Mouse (Mus musculus): ENCODE results near the gene Poll. TPM values are rescaled to one million over a fixed set of nuclear protein-coding genes. Genes with fewer than 3 reads are reported as not detected.
A peak's percentile ranks its signal among the peaks of the same experiment; 100 is the strongest.

Gene Poll
- total RNA-seq, 2 experiments from 2014 or later, result 14.8 to 15.1 TPM

- DNase-seq (ENCODE audit: low spot score), result peak; percentile 35
These were observed 22.8 kb downstream of the Poll start for GRCm38 (mm10) chr19:45537505-45537904.

- no peak for DNase-seq (ENCODE audit: low spot score)
These were observed 24.4 kb downstream of the Poll start for GRCm38 (mm10) chr19:45535929-45536328.

GRCm38 (mm10) chr19:45535214-45535735, 25.1 kb downstream of the Poll start:
- DNase-seq (ENCODE audit: low spot score), result no peak

GRCm38 (mm10) chr19:45533617-45534016, 26.7 kb downstream of the Poll start:
- no peak for DNase-seq (ENCODE audit: low spot score)

GRCm38 (mm10) chr19:45531554-45531953, 28.8 kb downstream of the Poll start:
- no peak for DNase-seq (ENCODE audit: low spot score)

DNA sequence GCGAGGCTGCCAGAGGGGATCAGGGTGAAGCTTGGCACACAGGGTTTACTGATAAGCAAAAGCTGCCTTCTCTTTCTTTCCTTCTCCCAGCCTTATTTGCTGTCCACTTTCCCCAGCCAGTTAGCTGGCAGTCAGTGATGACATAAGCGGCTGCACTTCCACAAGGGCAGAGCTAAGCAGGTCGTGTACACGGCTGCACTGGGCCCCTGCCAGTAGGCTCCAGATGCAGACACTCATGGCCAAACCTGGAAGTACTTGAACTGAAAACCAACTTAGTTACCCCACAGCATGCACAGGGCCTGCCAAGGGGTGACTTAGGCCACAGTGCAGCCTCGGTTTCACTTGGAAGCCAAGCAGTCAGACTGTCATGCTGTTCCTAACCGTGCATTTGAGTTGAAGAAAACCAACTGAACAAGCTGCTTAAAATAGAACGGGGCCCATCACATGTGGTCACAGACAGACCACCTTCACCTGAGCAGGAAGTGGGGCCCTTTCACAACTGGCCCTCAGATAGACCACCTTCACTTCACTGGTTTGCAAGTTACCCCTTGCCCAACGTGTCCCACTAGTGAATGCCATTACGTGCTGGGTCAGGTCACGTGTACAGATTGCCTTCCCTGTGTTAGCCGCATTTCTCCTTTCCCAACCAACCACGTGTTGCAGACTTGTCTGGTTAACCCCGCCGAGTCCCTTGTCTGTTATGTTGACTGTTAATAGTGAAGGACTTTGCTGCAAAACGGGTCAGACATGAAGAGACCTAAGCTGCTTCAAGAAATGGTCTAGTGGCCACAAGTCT, 29.9 kb downstream of the Poll start:
- DNase-seq (ENCODE audit: low spot score), result no peak

GRCm38 (mm10) chr19:45529294-45529693, 31.0 kb downstream of the Poll start:
- no peak for DNase-seq (ENCODE audit: low spot score)

- DNase-seq (ENCODE audit: low spot score), result no peak
These were observed 32.3 kb downstream of the Poll start for GRCm38 (mm10) chr19:45527931-45528534.

DNA sequence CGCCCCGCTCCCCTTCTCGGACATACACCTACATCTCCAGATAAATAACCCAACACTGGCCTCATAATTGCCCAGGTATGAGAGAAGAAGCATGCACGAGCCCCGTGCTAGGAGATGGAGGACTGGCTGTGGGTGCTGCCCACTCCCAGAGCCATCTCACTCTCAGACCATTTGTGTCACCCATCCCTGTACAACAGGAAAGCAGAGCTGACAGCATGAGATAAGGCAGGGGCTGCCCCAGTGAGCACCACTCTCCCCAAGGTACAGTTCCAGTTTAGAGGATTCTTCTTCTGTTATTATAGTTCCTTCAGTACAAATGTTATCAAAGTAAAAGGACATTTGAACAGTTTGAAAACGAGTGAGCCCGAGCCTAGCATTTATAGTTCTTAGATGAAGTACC, 32.9 kb downstream of the Poll start:
- DNase-seq (ENCODE audit: low spot score), result no peak

DNA sequence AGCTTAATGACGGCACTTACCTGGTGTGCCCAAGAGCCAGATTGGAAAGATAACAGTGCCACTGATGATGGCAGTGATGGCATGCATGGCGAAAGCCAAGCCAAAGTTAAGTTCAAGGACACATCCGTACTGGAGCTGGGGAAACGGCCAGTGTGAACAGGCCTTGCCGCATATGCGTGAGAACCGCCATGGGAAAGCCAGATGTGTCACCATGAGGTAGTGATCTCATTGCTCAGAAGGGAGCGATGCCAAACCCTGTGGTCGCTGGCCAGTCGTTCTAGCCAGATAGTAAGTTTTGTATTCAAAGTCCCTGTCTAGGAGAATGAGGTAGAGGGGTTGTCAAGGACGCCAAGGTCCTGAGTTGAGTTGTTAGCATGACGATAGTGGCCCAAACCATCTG, 44.1 kb downstream of the Poll start:
- no peak for DNase-seq (ENCODE audit: low spot score)

GRCm38 (mm10) chr19:45515341-45515740, 45.0 kb downstream of the Poll start:
- no peak for DNase-seq (ENCODE audit: low spot score)

DNA sequence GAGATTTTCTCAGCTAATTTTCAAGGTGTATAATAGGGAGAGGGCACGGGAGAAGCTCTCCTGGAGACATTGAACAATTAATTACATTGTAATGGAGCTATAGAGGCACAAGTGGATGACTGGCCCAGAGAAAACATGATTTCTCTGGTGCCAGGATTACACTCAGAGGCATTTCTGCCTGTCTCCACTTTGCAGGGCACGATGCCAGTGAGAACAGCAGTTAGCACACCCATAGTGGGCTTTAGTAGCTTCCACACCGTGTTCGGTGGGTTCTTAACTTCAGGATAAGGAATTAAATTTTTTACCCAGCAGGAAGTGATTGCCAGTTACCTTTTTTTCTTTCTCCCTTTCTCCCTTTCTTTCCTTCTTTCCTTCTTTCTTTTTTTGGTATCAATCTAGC, 48.9 kb downstream of the Poll start:
- DNase-seq (ENCODE audit: low spot score), result no peak

- DNase-seq (ENCODE audit: low spot score), result no peak
These were observed 49.7 kb downstream of the Poll start for GRCm38 (mm10) chr19:45510680-45511079.

- peak; percentile 38 for DNase-seq (ENCODE audit: low spot score)
These were observed 52.8 kb downstream of the Poll start for GRCm38 (mm10) chr19:45507531-45507930.

- DNase-seq (ENCODE audit: low spot score), result no peak
These were observed 54.9 kb downstream of the Poll start for GRCm38 (mm10) chr19:45505446-45505845.

Other genes with a start within 250 kb of the Poll start
- gene Btrc, start 196.8 kb downstream of the Poll start, total RNA-seq (2021), result 10 to 100 TPM; 23.8 to 28.3 TPM
- gene Gm17018, start 84 bp upstream of the Poll start, total RNA-seq (2021), result 10 to 100 TPM; 16.7 to 19.6 TPM
- gene Fbxw4, start 99.8 kb upstream of the Poll start, total RNA-seq (2021), result 10 to 100 TPM; 29.5 to 33.3 TPM
- gene Fgf8, start 182.4 kb upstream of the Poll start, total RNA-seq (2021), result not detected
- 10 to 100 TPM; 10.1 to 11.0 TPM for gene Npm3, start 189.1 kb upstream of the Poll start, total RNA-seq (2021)
- gene Mgea5, start 223.3 kb upstream of the Poll start, total RNA-seq (2021), result 10 to 100 TPM; 32.1 to 39.9 TPM

All from gastrocnemius, adult 18-20 months (tissue).